Mouse (Mus musculus): ENCODE measurements around the gene Olfr1032. TPM values are rescaled to one million over a fixed set of nuclear protein-coding genes. Genes with fewer than 3 reads are reported as not detected.
"Not testable (repeated sequence)": the region's sequence is repeated elsewhere in the genome, so short reads cannot be mapped to it uniquely, and the experiment has no call there.

Gene Olfr1032
- not detected for total RNA-seq (2021)

DNA sequence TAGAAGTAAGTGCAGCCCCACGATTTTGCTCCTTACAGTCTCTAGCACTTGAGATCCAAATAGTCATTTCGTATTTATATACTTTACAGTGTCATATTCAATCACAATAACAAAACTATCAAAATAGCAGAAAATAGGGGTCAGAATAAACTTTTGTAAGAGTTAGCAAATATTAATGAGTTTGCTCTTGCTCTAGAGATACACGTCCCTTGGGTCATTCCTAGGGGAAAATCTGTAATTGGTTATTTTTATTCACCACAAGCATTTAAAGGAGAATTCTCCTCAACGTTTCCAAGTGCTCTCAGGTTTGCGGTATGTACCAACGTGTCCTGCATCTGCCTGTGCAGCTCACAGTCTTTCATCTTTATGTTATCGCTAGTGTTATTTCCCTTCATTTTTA is at the start of gene Olfr1032:
Gene Olfr1032, plus strand, starts transcription at position 301 of the 400 bp plus-strand sequence.
- no peak for DNase-seq

DNA sequence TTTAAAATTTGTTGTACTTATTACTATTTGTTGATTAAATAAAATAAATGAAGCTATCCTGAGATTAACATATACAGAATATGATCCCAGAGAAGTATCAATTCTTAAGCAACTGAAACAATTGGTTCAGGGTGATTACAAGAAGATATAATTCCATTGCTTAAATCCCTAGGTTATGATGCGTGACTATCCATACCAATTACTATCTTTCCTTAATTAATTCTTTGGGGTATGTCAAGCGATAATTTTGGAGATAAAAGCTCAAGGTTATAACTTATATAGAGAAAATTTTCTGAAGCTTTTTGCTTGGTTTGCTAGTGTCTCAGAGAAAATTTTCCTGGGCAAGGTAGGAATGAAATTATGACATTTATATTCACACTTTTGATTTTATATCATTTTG is 31.7 kb upstream of the Olfr1032 start, which contains the start of gene Olfr1029:
Gene Olfr1029, plus strand, starts transcription at position 301 of the 400 bp plus-strand sequence.
- no peak for DNase-seq

DNA sequence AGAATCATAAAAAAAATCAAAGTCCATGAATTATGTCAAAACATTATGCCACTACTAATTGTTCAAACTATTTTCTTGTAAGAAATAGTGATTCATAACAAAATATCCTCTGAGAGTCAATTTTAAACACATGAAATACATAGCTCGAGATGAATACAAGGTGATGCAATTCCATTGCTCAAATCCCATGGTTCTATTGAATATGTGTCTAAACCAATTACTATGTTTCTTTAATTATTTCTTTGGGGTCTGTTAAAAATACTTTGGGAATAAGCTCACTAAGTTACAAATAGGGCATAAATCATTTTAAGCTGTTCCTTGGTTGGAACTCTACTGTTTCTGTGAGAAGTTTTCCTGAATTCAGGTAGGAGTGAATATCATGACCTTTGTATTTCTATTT is 26.4 kb upstream of the Olfr1032 start, which contains the start of gene Olfr1030:
Gene Olfr1030, plus strand, starts transcription at position 301 of the 400 bp plus-strand sequence.
- DNase-seq = no peak

DNA sequence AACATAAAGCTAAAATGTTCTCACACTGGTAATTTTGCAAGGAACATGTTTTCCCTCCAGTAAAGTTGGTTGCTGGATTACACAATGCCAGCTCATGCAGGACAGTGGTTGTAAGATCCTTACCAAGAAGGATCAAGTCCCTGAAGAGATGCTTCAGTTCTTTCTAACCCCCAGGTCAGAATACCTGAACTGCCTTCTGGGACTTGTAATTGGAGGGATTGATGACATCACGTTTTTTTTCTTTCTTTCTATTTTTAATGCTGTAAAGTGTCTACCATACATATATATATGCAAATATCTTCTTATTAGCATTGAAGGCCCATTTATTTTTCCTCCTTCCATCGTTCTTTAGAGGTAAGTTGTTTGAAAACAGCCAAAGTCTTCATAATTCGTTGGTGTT is 15.3 kb upstream of the Olfr1032 start, which contains the start of gene Olfr1031:
Gene Olfr1031, plus strand, starts transcription at position 301 of the 400 bp plus-strand sequence.
- no peak for DNase-seq

DNA sequence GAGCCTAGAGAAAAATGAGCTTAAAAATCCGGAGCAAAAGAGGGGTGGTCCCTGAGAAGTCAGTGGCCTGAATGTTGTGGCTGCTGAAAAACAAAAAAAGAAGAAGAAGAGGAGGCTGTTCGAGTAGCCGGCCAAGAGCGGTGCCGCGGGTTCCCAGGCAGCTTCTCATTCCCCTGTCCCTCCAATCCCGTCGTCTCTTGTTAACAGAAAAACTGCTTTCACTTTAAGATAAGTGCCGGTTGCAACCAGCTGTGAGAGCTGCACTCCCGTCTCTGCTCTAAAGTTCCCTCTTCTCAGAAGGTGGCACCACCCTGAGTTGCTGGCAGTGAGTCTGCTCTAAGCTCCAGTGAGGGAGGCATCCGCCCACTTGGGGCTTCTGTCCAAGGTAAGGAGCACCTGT is 15.1 kb downstream of the Olfr1032 start, which contains the start of gene Olfr1033:
Gene Olfr1033, plus strand, starts transcription at position 228 of the 400 bp plus-strand sequence.
- peak; percentile 22 for DNase-seq

DNA sequence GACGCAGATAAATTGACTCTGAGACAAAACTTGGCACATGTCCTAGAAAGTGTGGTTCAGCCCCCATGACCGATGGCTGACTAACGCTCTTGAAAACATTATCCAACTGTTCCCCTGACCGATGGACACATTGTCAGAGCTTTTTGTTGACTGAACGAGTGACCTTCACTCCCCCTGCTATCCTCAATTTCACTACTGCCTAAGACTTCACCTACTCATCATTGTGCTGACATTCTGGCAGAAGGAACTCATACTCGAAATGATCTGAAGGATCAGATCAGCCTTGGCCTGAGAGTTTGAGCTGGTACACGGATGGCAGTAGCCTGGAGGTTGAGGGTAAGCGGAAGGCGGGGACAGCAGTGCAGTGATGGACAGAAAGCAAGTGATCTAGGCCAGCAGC is 16.2 kb downstream of the Olfr1032 start:
- not testable (repeated sequence) for DNase-seq

DNA sequence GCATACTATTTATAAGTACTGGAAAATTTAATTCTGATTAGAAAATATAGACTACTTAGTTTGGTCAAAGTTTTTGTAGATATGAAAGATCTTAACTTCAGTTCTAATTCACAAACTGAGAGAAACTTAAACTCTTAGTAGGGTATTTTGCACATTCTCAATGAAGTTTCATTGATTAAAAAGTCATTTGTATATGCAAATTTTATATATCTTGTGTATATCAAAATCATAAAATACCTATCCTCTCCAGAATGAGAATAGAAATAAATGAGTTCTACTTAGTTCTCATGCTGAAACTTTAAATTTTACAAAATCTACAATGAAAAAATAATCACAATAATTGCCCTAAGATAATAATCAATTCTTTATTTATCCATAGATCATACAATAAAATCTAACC is 40.2 kb downstream of the Olfr1032 start, which contains the start of gene Olfr1034:
Gene Olfr1034, plus strand, starts transcription at position 301 of the 400 bp plus-strand sequence.
- no peak for DNase-seq

DNA sequence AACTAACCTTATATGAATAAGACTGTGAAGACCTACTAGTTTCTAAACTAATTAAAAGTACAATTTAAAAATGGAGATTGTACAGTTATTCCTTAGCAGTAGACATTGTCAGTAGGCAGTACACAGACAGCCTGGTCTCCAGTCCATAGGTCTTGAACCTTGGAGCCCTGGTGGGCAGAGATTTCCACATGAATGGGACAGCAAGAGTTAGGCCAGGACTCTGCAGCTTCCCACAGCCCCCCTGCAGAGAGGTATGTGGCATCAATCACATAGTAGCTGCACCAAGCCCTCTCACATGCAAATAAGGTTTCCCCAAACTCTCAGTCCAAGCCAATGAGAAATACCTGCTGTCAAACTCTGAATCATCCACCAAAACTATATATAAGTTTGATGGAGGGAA is 45.4 kb downstream of the Olfr1032 start:
- not testable (repeated sequence) for DNase-seq

Other genes with a start within 250 kb of the Olfr1032 start
- gene Olfr1012, start 242.8 kb upstream of the Olfr1032 start, total RNA-seq (2021) = not detected
- gene Olfr1013, start 238.4 kb upstream of the Olfr1032 start, total RNA-seq (2021) = not detected
- gene Olfr1014, start 232.8 kb upstream of the Olfr1032 start, total RNA-seq (2021) = not detected
- gene Olfr1015, start 223.5 kb upstream of the Olfr1032 start, total RNA-seq (2021) = not detected
- not detected for gene Olfr1016, start 203.0 kb upstream of the Olfr1032 start, total RNA-seq (2021)
- not detected for gene Olfr1018, start 187.1 kb upstream of the Olfr1032 start, total RNA-seq (2021)
- gene Olfr1019, start 160.1 kb upstream of the Olfr1032 start, total RNA-seq (2021) = not detected
- gene Olfr1020, start 158.5 kb upstream of the Olfr1032 start, total RNA-seq (2021) = not detected
- gene Olfr1022, start 136.9 kb upstream of the Olfr1032 start, total RNA-seq (2021) = not detected
- not detected for gene Olfr1023, start 119.9 kb upstream of the Olfr1032 start, total RNA-seq (2021)
- not detected for gene Olfr1024, start 100.5 kb upstream of the Olfr1032 start, total RNA-seq (2021)
- not detected for gene Olfr1025-ps1, start 90.3 kb upstream of the Olfr1032 start, total RNA-seq (2021)
- not detected for gene Olfr1026, start 84.0 kb upstream of the Olfr1032 start, total RNA-seq (2021)
- gene Olfr1028, start 55.1 kb upstream of the Olfr1032 start, total RNA-seq (2021) = not detected
- gene Olfr1029, start 31.6 kb upstream of the Olfr1032 start, total RNA-seq (2021) = not detected
- gene Olfr1030, start 26.3 kb upstream of the Olfr1032 start, total RNA-seq (2021) = not detected
- gene Olfr1031, start 15.2 kb upstream of the Olfr1032 start, total RNA-seq (2021) = not detected
- gene Olfr1033, start 15.1 kb downstream of the Olfr1032 start, total RNA-seq (2021) = 1 to 10 TPM in 1 of 2 experiments, under 1 TPM in 1; 0.43 to 1.1 TPM
- under 1 TPM in 1 of 2 experiments, not detected in 1; 0.07 TPM for gene Olfr1034, start 40.3 kb downstream of the Olfr1032 start, total RNA-seq (2021)
- gene Olfr1036, start 68.5 kb downstream of the Olfr1032 start, total RNA-seq (2021) = not detected
- not detected for gene Olfr1037, start 81.8 kb downstream of the Olfr1032 start, total RNA-seq (2021)
- not detected for gene Olfr1039, start 130.4 kb downstream of the Olfr1032 start, total RNA-seq (2021)
- gene Olfr1040, start 141.2 kb downstream of the Olfr1032 start, total RNA-seq (2021) = not detected
- not detected for gene Olfr1042, start 156.3 kb downstream of the Olfr1032 start, total RNA-seq (2021)
- gene Olfr1043, start 162.0 kb downstream of the Olfr1032 start, total RNA-seq (2021) = not detected
- not detected for gene Olfr1044, start 172.3 kb downstream of the Olfr1032 start, total RNA-seq (2021)
- gene Olfr52, start 180.1 kb downstream of the Olfr1032 start, total RNA-seq (2021) = not detected
- gene Olfr1045, start 197.5 kb downstream of the Olfr1032 start, total RNA-seq (2021) = not detected
- gene Olfr1046, start 213.8 kb downstream of the Olfr1032 start, total RNA-seq (2021) = not detected
- gene Olfr1047, start 225.9 kb downstream of the Olfr1032 start, total RNA-seq (2021) = not detected
- not detected for gene Olfr1048, start 234.7 kb downstream of the Olfr1032 start, total RNA-seq (2021)